Mouse (Mus musculus) telencephalon, adult 2 months (tissue): Measurements from ENCODE around the gene Bcl10.
"Not testable (repeated sequence)": the region's sequence is repeated elsewhere in the genome, so short reads cannot be mapped to it uniquely, and the experiment has no call there.

Experiments used
- DNase-seq: peaks from one replicate; pipeline ENCODE4 v3.0.0-alpha.2; 2011; ENCODE audit warnings: low read depth, low spot score

Gene Bcl10

DNA sequence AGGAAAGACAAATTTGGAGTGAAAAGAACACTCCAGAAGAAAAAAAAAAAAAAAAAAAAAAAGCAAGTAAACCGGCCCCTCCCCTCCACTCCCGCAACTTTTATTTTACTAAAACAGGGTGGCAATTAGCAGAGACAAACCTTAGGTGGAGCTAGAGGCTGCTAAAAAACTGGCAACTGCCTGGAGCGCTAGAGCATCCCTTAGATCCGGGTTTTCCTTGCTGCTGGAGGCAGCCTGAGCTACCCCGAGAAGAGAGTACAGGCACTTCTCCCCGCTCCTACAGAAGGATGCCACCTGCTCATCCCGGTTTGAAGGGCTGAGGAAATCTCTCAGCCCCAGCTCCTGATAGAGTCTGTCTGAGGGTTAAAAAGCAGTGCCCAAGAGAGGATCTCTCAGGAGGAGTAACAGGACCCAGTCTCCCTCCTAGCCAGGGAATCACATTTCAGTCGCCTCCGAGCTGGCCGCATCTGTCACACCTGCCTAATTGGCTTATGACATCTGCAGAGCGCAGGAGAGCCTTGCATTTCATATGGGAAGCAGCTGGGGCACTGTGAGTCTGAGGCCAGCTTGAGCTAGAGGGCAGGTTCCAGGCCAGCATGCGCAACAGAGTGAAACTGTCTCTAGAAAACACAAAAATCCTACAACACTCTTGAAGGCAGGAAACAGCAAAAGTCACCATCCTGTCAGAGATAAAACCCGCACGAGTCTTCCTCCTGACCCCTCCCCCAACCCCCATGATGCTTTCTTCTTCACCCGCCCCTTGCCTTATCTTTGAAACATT lies 27.6 kb downstream of the Bcl10 start:
- DNase-seq, result peak; percentile 82

DNA sequence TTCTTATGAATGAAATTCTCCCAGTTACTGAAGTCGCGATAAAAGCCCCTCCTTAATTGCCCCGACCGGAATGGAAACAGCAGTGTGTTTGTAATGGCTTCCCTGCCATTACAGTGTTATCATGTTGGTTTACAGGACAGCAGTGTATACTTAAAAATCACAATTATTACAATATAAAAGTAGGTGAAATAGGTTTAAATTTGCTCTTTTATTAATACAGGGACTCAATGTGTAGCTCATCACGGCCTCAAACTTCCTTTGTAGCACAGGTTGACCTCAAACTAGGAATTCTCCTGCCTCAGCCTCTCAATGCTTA lies 28.2 kb downstream of the Bcl10 start:
- no peak for DNase-seq

DNA sequence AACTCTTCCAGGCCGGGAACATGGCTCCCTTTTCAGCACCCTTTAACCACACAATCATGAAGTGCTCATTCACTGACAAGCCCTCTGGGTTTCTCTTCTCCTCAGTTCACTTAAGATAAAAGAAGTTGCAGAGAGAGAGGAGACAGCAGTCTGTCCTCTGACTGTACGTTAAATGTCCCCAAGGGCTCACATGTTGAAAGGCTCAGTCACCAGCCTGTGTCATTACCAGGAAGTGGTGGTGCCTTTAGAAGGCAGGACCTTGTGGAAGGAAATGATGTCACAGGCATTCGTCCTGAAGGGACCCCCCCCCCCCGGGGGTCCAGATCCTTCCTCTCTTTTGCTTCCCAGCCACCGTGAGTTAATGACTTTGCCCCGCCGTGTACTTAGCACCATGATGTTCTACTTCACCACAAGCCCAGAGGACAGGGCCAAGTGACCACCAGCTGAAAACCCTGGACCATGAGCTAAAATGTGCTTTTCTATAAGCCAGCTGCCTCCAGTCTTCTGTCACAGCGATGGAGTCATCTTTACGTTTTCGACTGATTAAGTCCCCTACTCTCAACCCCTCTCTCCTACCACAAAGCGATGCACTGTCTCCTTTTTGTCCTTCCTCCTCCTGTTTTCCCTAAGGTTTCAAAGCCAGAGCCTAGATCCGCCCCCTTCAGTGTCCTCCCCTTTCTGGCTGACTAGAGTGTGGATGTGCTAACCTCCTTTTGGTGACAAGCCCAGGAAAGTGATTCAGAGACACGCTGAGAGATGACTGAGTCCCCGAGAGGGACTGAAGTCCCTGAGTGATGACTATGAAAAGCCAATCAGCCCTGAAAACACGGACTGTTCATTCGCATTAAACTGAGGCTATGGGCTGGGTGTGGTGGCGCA lies 28.9 kb downstream of the Bcl10 start:
- DNase-seq, result no peak

DNA sequence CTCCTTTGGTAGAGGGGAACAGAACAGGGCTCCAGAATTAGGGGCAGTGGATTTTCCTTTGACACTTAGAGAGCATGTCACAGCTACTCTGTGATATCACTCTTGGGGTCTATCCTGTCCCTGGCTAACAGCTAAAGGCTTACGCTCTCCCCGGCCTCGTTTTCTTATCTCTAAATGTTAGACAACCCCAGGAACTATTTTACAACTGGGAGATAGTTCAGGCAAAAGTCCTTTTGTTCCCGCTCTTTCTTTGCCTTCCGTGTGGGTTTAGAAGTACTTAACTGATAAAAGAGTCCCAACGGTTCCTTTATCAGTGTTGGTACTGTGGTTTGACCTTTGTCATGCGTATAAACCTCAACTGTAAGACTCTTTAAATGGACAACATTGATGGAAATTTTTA lies 30.3 kb downstream of the Bcl10 start:
- DNase-seq, result no peak

DNA sequence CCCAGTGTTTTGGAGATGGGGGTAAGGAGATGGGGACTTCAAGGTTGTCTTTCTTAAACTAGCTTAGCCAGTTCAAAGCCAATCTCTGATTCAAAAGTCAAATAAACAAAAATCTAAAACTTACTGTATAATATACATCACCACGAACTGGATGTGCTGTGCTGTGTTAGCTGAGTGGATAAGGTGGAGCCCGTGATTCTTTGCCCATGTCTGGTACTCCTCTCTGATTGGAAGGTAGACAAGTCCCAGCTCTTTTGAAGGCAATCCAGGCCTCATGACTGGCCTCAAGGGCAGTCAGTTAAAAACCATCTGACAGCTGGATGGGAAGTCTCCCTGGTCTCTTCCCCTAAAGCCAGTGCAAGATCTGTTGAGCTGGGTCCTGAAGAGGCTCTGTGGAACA lies 30.8 kb downstream of the Bcl10 start:
- no peak for DNase-seq

DNA sequence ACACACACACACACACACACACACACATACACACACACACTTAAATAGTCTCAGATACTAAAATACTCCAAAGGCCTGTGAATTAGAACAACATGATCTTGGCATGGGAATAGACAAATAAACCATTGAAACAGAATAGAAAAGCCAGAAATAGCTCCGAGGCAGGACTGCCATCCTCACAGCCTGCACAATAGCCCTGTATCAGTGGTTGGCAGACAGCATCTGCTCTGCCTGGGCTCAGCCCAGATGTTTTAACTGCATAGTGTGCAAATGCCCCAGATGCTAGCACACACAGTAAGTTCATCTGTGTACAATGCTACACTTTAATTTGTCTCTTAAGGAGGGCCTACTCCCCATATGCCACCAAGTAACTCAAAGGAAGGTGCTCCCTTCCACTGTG lies 37.2 kb downstream of the Bcl10 start:
- no peak for DNase-seq

DNA sequence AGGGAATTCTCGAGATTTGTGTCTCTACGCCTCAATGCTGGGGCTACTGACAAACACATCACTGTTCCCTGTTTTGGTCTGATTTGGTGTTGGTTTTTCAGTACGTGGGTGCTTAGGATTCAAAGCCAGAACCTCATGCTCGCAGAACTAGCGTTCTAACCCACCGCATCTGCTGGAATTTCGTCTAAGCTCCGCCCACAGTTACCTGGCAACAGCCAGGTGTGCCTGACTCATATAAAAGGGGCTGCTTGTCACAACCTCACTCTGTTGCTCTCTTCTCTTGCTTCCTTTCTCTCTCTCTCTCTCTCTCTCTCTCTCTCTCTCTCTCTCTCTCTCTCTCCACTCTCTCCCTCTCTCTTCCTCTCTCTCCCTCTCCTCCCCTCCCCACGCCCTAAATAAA lies 39.8 kb downstream of the Bcl10 start:
- no peak for DNase-seq

DNA sequence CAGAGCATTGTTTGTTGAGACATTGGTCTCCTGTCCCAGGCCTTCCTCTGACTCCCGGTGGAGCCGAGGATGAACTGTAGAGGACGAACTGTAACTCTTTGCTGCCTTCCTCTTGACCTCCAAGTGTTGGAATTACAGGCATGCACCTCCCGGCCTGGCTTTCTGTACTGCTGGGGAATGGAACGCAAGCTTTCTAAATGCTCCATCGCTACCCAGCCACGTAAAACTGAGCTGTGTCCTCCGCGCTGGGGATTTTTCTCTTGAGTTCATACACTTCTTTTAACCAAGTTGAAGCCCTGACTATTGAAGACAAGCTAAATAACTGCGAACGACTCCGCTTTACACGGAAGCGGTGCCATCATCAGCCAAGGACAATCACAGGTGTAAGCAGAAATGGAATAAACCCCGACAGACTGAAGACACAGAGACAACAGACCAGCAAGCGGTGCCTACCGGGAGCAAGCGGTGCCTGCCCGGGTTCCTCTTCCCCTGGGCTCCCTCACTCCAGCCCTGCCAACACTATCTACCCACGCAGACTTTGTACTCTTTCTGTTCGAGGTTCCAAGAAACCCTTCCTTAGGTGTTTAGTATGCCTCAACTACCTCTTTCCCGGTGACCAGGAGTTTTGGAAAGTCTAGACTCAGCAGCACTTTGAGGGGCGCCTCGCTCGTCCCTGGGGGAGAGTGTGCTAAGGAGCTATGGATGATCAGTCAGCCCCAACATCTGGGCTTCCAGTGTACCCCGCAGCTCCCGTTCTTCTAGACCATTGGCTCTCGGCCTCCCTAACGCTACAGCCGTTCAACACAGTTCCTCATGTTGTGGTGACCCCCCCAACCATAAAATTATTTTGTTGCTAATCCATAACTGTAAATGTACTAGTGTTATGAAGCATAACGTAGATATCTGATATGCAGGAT lies 40.8 kb downstream of the Bcl10 start:
- no peak for DNase-seq

DNA sequence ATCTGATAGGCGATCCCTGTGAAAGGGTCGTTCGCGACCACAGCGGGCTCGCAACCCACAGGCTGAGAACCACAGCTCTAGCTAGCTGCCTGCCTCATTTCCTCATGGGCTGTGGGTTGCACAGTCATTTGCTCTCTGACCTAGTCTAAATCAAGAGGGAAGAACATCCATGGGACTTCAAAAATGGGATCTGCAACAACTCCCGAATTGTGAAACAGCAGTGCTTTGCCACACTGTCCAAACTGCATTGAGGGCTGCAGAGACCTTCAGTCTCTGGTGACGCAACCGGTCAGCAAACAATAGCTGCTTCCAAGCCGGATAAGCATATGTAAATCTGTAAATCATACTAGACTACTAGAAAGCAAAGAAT lies 41.4 kb downstream of the Bcl10 start:
- DNase-seq, result no peak

DNA sequence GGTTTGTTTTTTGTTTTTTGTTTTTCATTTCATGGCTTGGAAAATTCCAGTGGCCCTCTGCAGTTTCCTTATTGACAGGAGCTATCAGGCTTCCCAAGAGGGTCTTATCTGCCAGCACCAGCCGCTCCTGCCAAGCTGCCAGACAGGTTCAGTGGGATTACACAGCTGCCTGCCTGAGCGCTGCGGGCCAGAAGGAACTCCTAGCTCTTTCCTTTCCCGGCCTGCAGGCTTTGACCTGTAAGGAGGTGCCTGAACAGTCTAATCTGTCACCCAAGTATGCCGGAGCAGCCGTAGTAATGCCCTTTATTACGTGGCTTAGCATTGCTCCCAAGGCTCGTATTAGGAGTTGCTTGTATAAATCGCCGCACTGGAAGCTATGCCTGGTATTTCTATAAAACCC lies 41.9 kb downstream of the Bcl10 start:
- no peak for DNase-seq

DNA sequence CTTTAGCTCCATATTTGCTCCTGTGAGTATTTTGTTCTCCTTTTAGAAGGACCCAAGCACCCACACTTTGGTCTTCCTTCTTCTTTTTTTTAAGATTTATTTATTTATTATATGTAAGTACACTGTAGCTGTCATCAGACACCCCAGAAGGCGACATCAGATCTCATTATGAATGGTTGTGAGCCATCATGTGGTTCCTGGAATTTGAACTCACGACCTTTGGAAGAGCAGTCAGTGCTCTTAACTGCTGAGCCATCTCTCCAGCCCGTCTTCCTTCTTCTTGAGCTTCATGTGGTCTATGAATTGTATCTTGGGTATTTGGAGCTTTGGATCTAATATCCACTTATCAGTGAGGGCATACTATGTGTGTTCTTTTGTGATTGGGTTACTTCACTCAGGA lies 43.0 kb downstream of the Bcl10 start:
- DNase-seq, result not testable (repeated sequence)

DNA sequence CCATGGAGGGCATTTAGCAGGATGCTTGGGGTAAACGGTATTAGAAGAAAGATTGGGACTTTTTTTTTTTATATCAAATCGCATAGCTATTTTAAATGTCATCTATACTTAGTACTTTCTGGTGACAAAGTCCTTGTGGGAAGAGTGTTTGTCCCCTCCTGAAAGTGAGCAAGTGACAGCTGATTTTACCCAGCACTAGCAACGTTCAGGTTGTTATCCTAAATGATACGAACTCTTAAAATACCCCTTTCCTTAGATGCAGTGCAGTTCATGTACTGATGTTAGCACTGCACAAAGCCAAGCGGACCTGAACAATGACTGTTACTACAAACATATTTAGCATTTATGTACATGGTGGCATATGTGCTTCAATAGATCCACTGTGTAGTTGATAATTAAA lies 44.2 kb downstream of the Bcl10 start:
- no peak for DNase-seq

DNA sequence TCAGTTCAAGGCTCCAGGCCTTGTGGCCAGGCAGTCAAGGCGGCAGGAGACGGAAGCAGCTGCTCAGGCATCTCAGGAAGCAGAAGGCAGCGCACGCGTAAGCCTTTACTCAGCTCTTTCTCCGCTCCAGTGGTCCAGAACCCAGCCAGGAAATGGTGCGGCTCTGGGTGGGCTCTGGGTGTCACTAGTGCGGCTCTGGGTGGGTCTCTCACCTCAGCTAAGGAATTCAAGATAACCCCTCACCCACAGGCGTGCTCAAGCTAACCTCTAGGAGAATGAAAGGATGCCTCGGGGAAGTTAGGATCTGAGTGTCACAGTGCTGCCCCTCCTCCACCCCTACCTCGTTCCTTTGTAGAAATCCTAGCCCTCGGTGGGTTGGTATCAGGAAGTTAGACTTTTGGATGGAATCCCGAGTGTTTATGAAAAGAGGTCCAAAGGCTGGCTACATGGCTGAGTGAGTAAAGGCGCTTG lies 46.5 kb downstream of the Bcl10 start:
- no peak for DNase-seq

DNA sequence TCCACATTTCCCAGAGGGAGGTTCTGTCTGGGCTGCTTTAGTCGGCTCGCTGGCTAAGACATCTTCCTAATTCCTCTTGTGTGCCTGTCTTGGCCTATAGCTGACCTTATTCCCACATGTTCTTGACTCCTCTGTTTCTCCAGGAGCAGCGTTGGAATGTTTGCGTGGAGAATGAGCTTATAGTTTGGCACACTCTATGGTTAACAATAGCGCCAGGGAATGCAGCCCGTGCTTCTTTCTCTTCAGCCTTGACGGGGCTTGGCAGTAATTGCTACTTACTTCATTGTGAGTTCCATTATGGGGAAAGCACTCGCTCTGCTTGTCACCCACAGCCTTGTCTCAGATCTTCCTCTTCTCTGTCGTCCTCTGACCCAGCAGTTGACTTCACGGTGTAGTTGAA lies 48.9 kb downstream of the Bcl10 start:
- no peak for DNase-seq

DNA sequence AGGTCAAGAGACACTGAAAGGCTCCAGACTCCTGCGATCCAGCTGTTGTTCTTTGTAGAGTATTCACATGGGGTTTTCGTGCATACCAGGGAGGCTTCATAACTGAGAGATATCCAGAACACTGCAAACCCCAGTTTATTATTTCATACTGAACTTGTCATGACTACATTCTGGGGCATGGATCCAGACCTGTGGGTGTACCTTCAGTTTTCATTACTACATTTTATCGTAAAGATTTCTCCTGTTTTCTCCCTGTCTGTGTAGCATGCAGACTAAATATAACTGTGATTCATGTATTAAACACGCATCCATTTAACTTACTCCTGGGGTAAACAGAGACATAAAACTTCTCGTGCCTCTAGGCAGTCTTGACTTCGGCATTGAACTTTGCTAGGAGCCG lies 52.4 kb downstream of the Bcl10 start:
- no peak for DNase-seq
